Mouse (Mus musculus) liver, embryonic 14.5 days (tissue): ENCODE measurements at regions not wholly inside any gene's neighbourhood (a gene's known extent, or its start where the extent isn't known, plus 50 kb on each side); places are given as distances from the start of the nearest gene placed in this dataset.

Experiments
- ATAC-seq: fragments of 200-750 bp; cut with Nextera tagmentation; 2 replicates; pipeline ENCODE4 v1.8.0; 2017; ENCODE audit warnings: moderate number of reproducible peaks, mild to moderate bottlenecking, moderate library complexity; ENCODE audit not compliant: insufficient read depth
- DNase-seq, 3 experiments: peaks; one replicate each; pipeline ENCODE4 v3.0.0-alpha.2; 2012 to 2013; ENCODE audit warnings: low read depth in 3 of 3, low spot score in 3 of 3
- H3K27ac ChIP-seq: fragments of 300-500 bp; sonication (generic); 2 replicates; pipeline ENCODE4 v1.5.1; 2014; ENCODE audit warnings: moderate library complexity, mild to moderate bottlenecking, control low read depth, inconsistent platforms
- H3K27me3 ChIP-seq: fragments of 300-500 bp; sonication (generic); 2 replicates; pipeline ENCODE4 v1.6.1; 2014; ENCODE audit warnings: mild to moderate bottlenecking, low read length, moderate library complexity; ENCODE audit not compliant: control insufficient read depth, insufficient read depth
- H3K36me3 ChIP-seq: fragments of 300-500 bp; sonication (generic); replicated peaks from 2 replicates; pipeline ENCODE4 v1.6.1; 2014; ENCODE audit warnings: low read depth; ENCODE audit not compliant: control insufficient read depth, insufficient read depth
- H3K4me1 ChIP-seq, 2 experiments: fragments of 200-500 bp in 1 of 2; fragments of 300-500 bp in 1 of 2; sonication (generic) in 1 of 2; replicated peaks; 2 replicates each; pipeline ENCODE4 v1.6.1; 2012 to 2014; ENCODE audit warnings: antibody characterized with exemption in 1 of 2, inconsistent platforms in 1 of 2, low read length in 1 of 2; ENCODE audit not compliant: control insufficient read depth in 2 of 2, insufficient read depth in 2 of 2
- H3K4me2 ChIP-seq: fragments of 300-500 bp; sonication (generic); 2 replicates; pipeline ENCODE4 v1.6.1; 2014; ENCODE audit warnings: low read depth, mild to moderate bottlenecking, control low read depth, moderate library complexity
- H3K4me3 ChIP-seq, 2 experiments: fragments of 200-500 bp in 1 of 2; fragments of 300-500 bp in 1 of 2; sonication (generic) in 1 of 2; 2 replicates each; pipeline ENCODE4 v1.5.1; 2012 to 2014; ENCODE audit warnings: low read depth in 2 of 2, low read length in 2 of 2, mild to moderate bottlenecking in 2 of 2, control low read depth in 1 of 2, inconsistent platforms in 1 of 2, moderate library complexity in 1 of 2; ENCODE audit not compliant: insufficient read depth in 1 of 2
- H3K9ac ChIP-seq: fragments of 300-500 bp; sonication (generic); replicated peaks from 2 replicates; pipeline ENCODE4 v1.6.1; 2014; ENCODE audit warnings: mild to moderate bottlenecking, control low read depth, moderate library complexity
- H3K9me3 ChIP-seq: fragments of 300-500 bp; sonication (generic); 2 replicates; pipeline ENCODE4 v1.6.1; 2016; ENCODE audit warnings: low read length, mixed read lengths; ENCODE audit not compliant: control insufficient read depth
- CTCF ChIP-seq: IDR thresholded peaks from 2 replicates; pipeline ENCODE4 v1.5.1; 2016; ENCODE audit warnings: antibody characterized with exemption, low read depth, control low read depth
- EP300 ChIP-seq: IDR thresholded peaks from 2 replicates; pipeline ENCODE4 v1.6.1; 2016; ENCODE audit warnings: antibody characterized with exemption, low read depth
- WGBS: fragments of 180-500 bp; shearing (Covaris S2); extraction: QIAGEN DNeasy Blood & Tissue Kit; methylation state at CpG from one replicate; pipeline ENCODE4 v1.1.7; 2014; ENCODE audit not compliant: insufficient replicate concordance; 5-methylcytosine and 5-hydroxymethylcytosine counted together

GRCm38 (mm10) chr8:48927135-48927534, 83.4 kb upstream of the Tenm3 start:
- no peaks in the 10 kb centered on the region for H3K36me3 ChIP-seq
- no peaks in the 10 kb centered on the region for H3K4me1 ChIP-seq
- H3K27me3 ChIP-seq, result no peaks in the 10 kb centered on the region
- H3K4me2 ChIP-seq, result no peak overlapping the region
- TF ChIP-seq EP300, result no peak
- no peak for TF ChIP-seq CTCF
- no peak overlapping the region for H3K4me3 ChIP-seq
- H3K27ac ChIP-seq, result no peak overlapping the region
- H3K9me3 ChIP-seq, result no peaks in the 10 kb centered on the region
- H3K9ac ChIP-seq, result no peak overlapping the region
- DNase-seq (no peak), ATAC-seq (no peak)
- 68% methylated on average over 11 of the region's 11 CpGs for WGBS

- no peaks in the 10 kb centered on the region for H3K36me3 ChIP-seq
- DNase-seq (no peak), ATAC-seq (no peak)
- 43% methylated on average over 3 of the region's 3 CpGs for WGBS
- H3K4me1 ChIP-seq, result no peaks in the 10 kb centered on the region
- H3K27ac ChIP-seq, result no peak overlapping the region
- H3K9me3 ChIP-seq, result no peaks in the 10 kb centered on the region
- no peaks in the 10 kb centered on the region for H3K27me3 ChIP-seq
- no peak overlapping the region for H3K9ac ChIP-seq
- no peak overlapping the region for H3K4me3 ChIP-seq
- H3K4me2 ChIP-seq, result no peak overlapping the region
- TF ChIP-seq CTCF (no peak), EP300 (no peak)
Observed at GRCm38 (mm10) chr8:48915275-48915674, 71.5 kb upstream of the Tenm3 start.

- Histone ChIP-seq H3K4me3 (no peak overlapping the region), H3K27ac (no peak overlapping the region), H3K9me3 (no peaks in the 10 kb centered on the region), H3K27me3 (no peaks in the 10 kb centered on the region), H3K4me1 (no peaks in the 10 kb centered on the region), H3K36me3 (no peaks in the 10 kb centered on the region), H3K4me2 (no peak overlapping the region), H3K9ac (no peak overlapping the region)
- TF ChIP-seq EP300 (no peak), CTCF (no peak)
- no peak for ATAC-seq
- no peak for DNase-seq
- 60% methylated on average over 4 of the region's 4 CpGs for WGBS
Observed at GRCm38 (mm10) chr8:48912842-48913241, 69.1 kb upstream of the Tenm3 start.

- no peak overlapping the region for H3K4me2 ChIP-seq
- H3K27ac ChIP-seq, result no peak overlapping the region
- no peaks in the 10 kb centered on the region for H3K9me3 ChIP-seq
- no peaks in the 10 kb centered on the region for H3K36me3 ChIP-seq
- H3K4me1 ChIP-seq, result no peaks in the 10 kb centered on the region
- no peak overlapping the region for H3K4me3 ChIP-seq
- DNase-seq (no peak), ATAC-seq (no peak)
- TF ChIP-seq EP300 (no peak), CTCF (no peak)
- H3K9ac ChIP-seq, result no peak overlapping the region
- H3K27me3 ChIP-seq, result no peaks in the 10 kb centered on the region
- 64% methylated on average over 6 of the region's 6 CpGs for WGBS
Observed at GRCm38 (mm10) chr8:48901668-48902406, 58.1 kb upstream of the Tenm3 start.

- H3K4me3 ChIP-seq, result no peak overlapping the region
- H3K4me2 ChIP-seq, result no peak overlapping the region
- H3K4me1 ChIP-seq, result no peaks in the 10 kb centered on the region
- ATAC-seq (no peak), DNase-seq (no peak)
- WGBS, result 63% methylated on average over 2 of the region's 2 CpGs
- H3K36me3 ChIP-seq, result no peaks in the 10 kb centered on the region
- no peak overlapping the region for H3K27ac ChIP-seq
- H3K27me3 ChIP-seq, result no peaks in the 10 kb centered on the region
- TF ChIP-seq EP300 (no peak), CTCF (no peak)
- H3K9ac ChIP-seq, result no peak overlapping the region
- no peaks in the 10 kb centered on the region for H3K9me3 ChIP-seq
Observed at GRCm38 (mm10) chr8:48896687-48897086, 52.9 kb upstream of the Tenm3 start.
